Mouse (Mus musculus) intestine, embryonic 14.5 days (tissue): Measurements from ENCODE around the gene Cog1. TPM values are rescaled to one million over a fixed set of nuclear protein-coding genes. Genes with fewer than 3 reads are reported as not detected.
A peak's percentile ranks its signal among the peaks of the same experiment; 100 is the strongest.

Experiments used
- ATAC-seq: fragments of 200-750 bp; cut with Nextera tagmentation; replicated peaks from 2 replicates; pipeline ENCODE4 v1.8.0; 2017; ENCODE audit warnings: low read depth, moderate number of reproducible peaks, moderate TSS enrichment, moderate library complexity; ENCODE audit not compliant: low FRiP score, low TSS enrichment
- DNase-seq: peaks from one replicate; pipeline ENCODE4 v3.0.0-alpha.2; 2018; ENCODE audit warnings: low spot score
- H3K27ac ChIP-seq: fragments of 300-500 bp; sonication (generic); 2 replicates; pipeline ENCODE4 v1.5.1; 2014; ENCODE audit warnings: low read depth, mild to moderate bottlenecking, control low read depth
- H3K27me3 ChIP-seq: fragments of 300-500 bp; sonication (generic); replicated peaks from 2 replicates; pipeline ENCODE4 v1.6.1; 2014; ENCODE audit warnings: low read length, control low read depth; ENCODE audit not compliant: control insufficient read depth, insufficient read depth
- H3K36me3 ChIP-seq: fragments of 300-500 bp; sonication (generic); 2 replicates; pipeline ENCODE4 v1.6.1; 2014; ENCODE audit warnings: low read length, control low read depth; ENCODE audit not compliant: control insufficient read depth, insufficient read depth
- H3K4me1 ChIP-seq: fragments of 300-500 bp; sonication (generic); replicated peaks from 2 replicates; pipeline ENCODE4 v1.6.1; 2014; ENCODE audit warnings: low read length, control low read depth, mixed read lengths; ENCODE audit not compliant: control insufficient read depth, insufficient read depth
- H3K4me2 ChIP-seq: fragments of 300-500 bp; sonication (generic); 2 replicates; pipeline ENCODE4 v1.6.1; 2014; ENCODE audit warnings: low read length
- H3K4me3 ChIP-seq: fragments of 300-500 bp; sonication (generic); 2 replicates; pipeline ENCODE4 v1.5.1; 2014; ENCODE audit warnings: low read depth, low read length, control low read depth, mixed read lengths
- H3K9ac ChIP-seq: fragments of 300-500 bp; sonication (generic); 2 replicates; pipeline ENCODE4 v1.6.1; 2014; ENCODE audit warnings: mild to moderate bottlenecking, low read length
- H3K9me3 ChIP-seq: fragments of 300-500 bp; sonication (generic); 2 replicates; pipeline ENCODE4 v1.6.1; 2016; ENCODE audit warnings: low read length, control low read depth; ENCODE audit not compliant: control insufficient read depth
- WGBS: fragments of 180-500 bp; shearing (Covaris S2); extraction: QIAGEN DNeasy Blood & Tissue Kit; methylation state at CpG from one replicate; pipeline ENCODE4 v1.1.7; 2014; 5-methylcytosine and 5-hydroxymethylcytosine counted together
- polyA plus RNA-seq: library from polyadenylated mRNA; unstranded; fragments of >200 nt; fragmentation: Nextera tagmentation; extraction: Ambion mirVana; gene quantifications from 2 replicates; pipeline ENCODE4 v1.2.1, GENCODE M21; 2014

The Cog1 gene
- polyA plus RNA-seq, 1 experiment from 2014 or later: 25.2 TPM

GRCm38 (mm10) chr11:113687031-113687430 lies 38.1 kb downstream of the Cog1 start:
- 81% methylated on average over 2 of the region's 2 CpGs for WGBS

GRCm38 (mm10) chr11:113690506-113690905 lies 41.5 kb downstream of the Cog1 start:
- no peak overlapping the region for H3K4me3 ChIP-seq
- no peaks in the 10 kb centered on the region for H3K27me3 ChIP-seq
- ATAC-seq: no peak
- 88% methylated on average over 12 of the region's 12 CpGs for whole genome bisulfite sequencing
- H3K9me3 ChIP-seq: no peaks in the 10 kb centered on the region
- H3K9ac ChIP-seq: no peak overlapping the region
- H3K4me2 ChIP-seq: no peak overlapping the region
- DNase-seq: no peak
- peaks cover 65% of the 10 kb centered on the region for H3K36me3 ChIP-seq
- H3K27ac ChIP-seq: no peak overlapping the region
- peaks cover 6% of the 10 kb centered on the region; the same call in 1 of the 2 replicates for H3K4me1 ChIP-seq

More at GRCm38 (mm10) chr11:113687031-113687430, 38.1 kb downstream of the Cog1 start:
- DNase-seq: no peak
- no peaks in the 10 kb centered on the region for H3K9me3 ChIP-seq
- no peak overlapping the region for H3K4me2 ChIP-seq
- no peak overlapping the region for H3K9ac ChIP-seq
- H3K27me3 ChIP-seq: no peaks in the 10 kb centered on the region
- H3K27ac ChIP-seq: no peak overlapping the region
- ATAC-seq: no peak
- H3K4me1 ChIP-seq: peaks cover 21% of the 10 kb centered on the region
- no peak overlapping the region for H3K4me3 ChIP-seq
- peaks cover 32% of the 10 kb centered on the region for H3K36me3 ChIP-seq

GRCm38 (mm10) chr11:113691318-113691717 lies 42.3 kb downstream of the Cog1 start:
- H3K9me3 ChIP-seq: no peaks in the 10 kb centered on the region
- H3K27me3 ChIP-seq: no peaks in the 10 kb centered on the region
- no peak overlapping the region for H3K4me3 ChIP-seq
- H3K27ac ChIP-seq: no peak overlapping the region
- H3K9ac ChIP-seq: no peak overlapping the region
- H3K4me1 ChIP-seq: peaks cover 6% of the 10 kb centered on the region; the same call in 1 of the 2 replicates
- DNase-seq: no peak
- peaks cover 67% of the 10 kb centered on the region for H3K36me3 ChIP-seq
- peak; percentile 34; the same call in 1 of the 2 replicates for ATAC-seq
- no peak overlapping the region for H3K4me2 ChIP-seq
- WGBS: 79% methylated on average over 5 of the region's 5 CpGs

GRCm38 (mm10) chr11:113691851-113692250 lies 42.9 kb downstream of the Cog1 start:
- Histone ChIP-seq H3K4me1 (peaks cover 3% of the 10 kb centered on the region; the same call in 1 of the 2 replicates), H3K27me3 (no peaks in the 10 kb centered on the region), H3K9ac (no peak overlapping the region), H3K36me3 (peaks cover 70% of the 10 kb centered on the region), H3K4me3 (no peak overlapping the region), H3K4me2 (no peak overlapping the region), H3K9me3 (no peaks in the 10 kb centered on the region), H3K27ac (no peak overlapping the region)
- no peak for ATAC-seq
- WGBS: 77% methylated on average over 3 of the region's 3 CpGs
- no peak for DNase-seq

GRCm38 (mm10) chr11:113697571-113697970 lies 48.6 kb downstream of the Cog1 start:
- Histone ChIP-seq H3K27ac (no peak overlapping the region), H3K36me3 (peaks cover 36% of the 10 kb centered on the region), H3K9ac (no peak overlapping the region), H3K4me1 (no peaks in the 10 kb centered on the region), H3K4me2 (no peak overlapping the region), H3K27me3 (no peaks in the 10 kb centered on the region), H3K9me3 (no peaks in the 10 kb centered on the region), H3K4me3 (no peak overlapping the region)
- ATAC-seq: no peak
- 81% methylated on average over 5 of the region's 5 CpGs for WGBS
- DNase-seq: no peak

- Histone ChIP-seq H3K4me3 (no peak overlapping the region), H3K4me2 (no peak overlapping the region), H3K27me3 (no peaks in the 10 kb centered on the region), H3K27ac (no peak overlapping the region), H3K9me3 (no peaks in the 10 kb centered on the region), H3K9ac (no peak overlapping the region), H3K4me1 (no peaks in the 10 kb centered on the region), H3K36me3 (peaks cover 31% of the 10 kb centered on the region)
- ATAC-seq (no peak), DNase-seq (no peak)
- WGBS: 67% methylated on average over 12 of the region's 12 CpGs
Observed at GRCm38 (mm10) chr11:113698013-113698545, 49.1 kb downstream of the Cog1 start.

- no peak for DNase-seq
- no peak overlapping the region for H3K4me2 ChIP-seq
- H3K9ac ChIP-seq: no peak overlapping the region
- no peak overlapping the region for H3K27ac ChIP-seq
- no peaks in the 10 kb centered on the region for H3K9me3 ChIP-seq
- H3K36me3 ChIP-seq: peaks cover 15% of the 10 kb centered on the region
- no peaks in the 10 kb centered on the region for H3K27me3 ChIP-seq
- H3K4me3 ChIP-seq: no peak overlapping the region
- no peaks in the 10 kb centered on the region for H3K4me1 ChIP-seq
- no peak for ATAC-seq
- WGBS: 78% methylated on average over 7 of the region's 7 CpGs
Observed at GRCm38 (mm10) chr11:113699643-113700042, 50.7 kb downstream of the Cog1 start.

GRCm38 (mm10) chr11:113703758-113704157 lies 54.8 kb downstream of the Cog1 start:
- 28% methylated on average over 5 of the region's 5 CpGs for WGBS
- Histone ChIP-seq H3K9me3 (no peaks in the 10 kb centered on the region), H3K27ac (no peak overlapping the region), H3K9ac (no peak overlapping the region), H3K4me3 (no peak overlapping the region), H3K4me2 (no peak overlapping the region), H3K36me3 (no peaks in the 10 kb centered on the region), H3K4me1 (no peaks in the 10 kb centered on the region), H3K27me3 (no peaks in the 10 kb centered on the region)
- ATAC-seq (peak; percentile 44), DNase-seq (peak; percentile 90)

GRCm38 (mm10) chr11:113705966-113706652 lies 57.1 kb downstream of the Cog1 start:
- Histone ChIP-seq H3K9ac (no peak overlapping the region), H3K9me3 (no peaks in the 10 kb centered on the region), H3K36me3 (no peaks in the 10 kb centered on the region), H3K4me2 (no peak overlapping the region), H3K27ac (no peak overlapping the region), H3K27me3 (no peaks in the 10 kb centered on the region), H3K4me3 (no peak overlapping the region), H3K4me1 (peaks cover 17% of the 10 kb centered on the region)
- DNase-seq (no peak), ATAC-seq (no peak)
- WGBS: 75% methylated on average over 15 of the region's 15 CpGs
